ENCODE assay signal across 19 mouse cellular contexts in the genomic region with DNA sequence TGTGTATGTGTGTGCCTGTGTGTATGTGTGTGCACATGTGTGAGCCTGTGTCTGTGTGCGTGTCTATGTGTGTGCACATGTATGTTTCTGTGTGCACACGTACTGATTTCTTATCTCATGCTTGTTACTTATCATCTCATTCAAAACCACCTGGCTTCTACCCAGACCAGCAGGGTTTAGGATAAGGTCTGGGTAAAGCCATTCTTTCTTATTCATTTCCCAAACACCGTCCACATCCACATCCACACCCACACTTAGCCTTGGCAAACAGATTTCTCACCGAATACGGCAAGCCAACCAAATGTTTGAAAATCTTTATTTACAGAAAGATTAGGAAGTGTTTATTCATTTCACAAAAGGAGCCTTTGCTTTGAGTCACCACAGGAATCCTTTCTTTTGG.
"Had no signal": no experiment of that assay in that cellular context is flagged by ENCODE, and none has a peak within 500 bp of the region (broad histone marks: within the 10 kb centered on the region; RNA-seq: fewer than 3 reads in every experiment).

No protein-coding gene starts in this region.

- ATAC-seq: inflammation-experienced regulatory T-cells, adult 6 months; intestine, embryonic 16.5 days; liver, postnatal 0 days had no signal

- H3K9me3 ChIP-seq: limb, embryonic 12.5 days; limb, embryonic 15.5 days; lung, embryonic 15.5 days; megakaryocyte, embryonic 14.5 days; midbrain, embryonic 10.5 days had no signal

- H3K9ac ChIP-seq: limb, embryonic 12.5 days; limb, embryonic 15.5 days; liver, embryonic 14.5 days; liver, postnatal 0 days; lung, embryonic 15.5 days had no signal

- H3K27ac ChIP-seq: limb, embryonic 12.5 days; limb, embryonic 15.5 days; liver, embryonic 14.5 days; lung, embryonic 15.5 days; midbrain, embryonic 10.5 days had no signal

- H3K4me2 ChIP-seq: limb, embryonic 12.5 days; limb, embryonic 15.5 days; liver, embryonic 11.5 days; lung, embryonic 15.5 days had no signal

- H3K36me3 ChIP-seq: limb, embryonic 12.5 days; limb, embryonic 15.5 days; lung, embryonic 15.5 days; midbrain, embryonic 10.5 days had no signal

- DNase-seq: kidney, adult 18-20 months; kidney, adult 9 months; kidney, postnatal 14 days; left cerebral cortex, postnatal 4 days; liver, postnatal 0 days; lung, postnatal 14 days; midbrain, embryonic 14.5 days; right cerebral cortex, postnatal 14 days; right cerebral cortex, postnatal 4 days; thymus, postnatal 4 days had no signal

- H3K27me3 ChIP-seq: lung, embryonic 15.5 days had no signal

- H3K4me3 ChIP-seq: limb, embryonic 12.5 days; limb, embryonic 15.5 days; lung, embryonic 15.5 days; megakaryocyte, embryonic 14.5 days; midbrain, embryonic 10.5 days had no signal
